Mouse (Mus musculus) megakaryocyte, embryonic 14.5 days (primary cell): ENCODE measurements at regions not wholly inside any gene's neighbourhood (a gene's known extent, or its start where the extent isn't known, plus 50 kb on each side); places are given as distances from the start of the nearest gene placed in this dataset.

ENCODE experiments used
- FLI1 ChIP-seq: IDR thresholded peaks from 2 replicates; pipeline ENCODE4 v1.6.1; 2012; ENCODE audit warnings: low read length, inconsistent platforms, mixed read lengths
- GATA1 ChIP-seq: IDR thresholded peaks from 3 replicates; pipeline ENCODE4 v1.6.1; 2012; ENCODE audit warnings: mixed read lengths, low read length, inconsistent platforms, borderline replicate concordance

DNA sequence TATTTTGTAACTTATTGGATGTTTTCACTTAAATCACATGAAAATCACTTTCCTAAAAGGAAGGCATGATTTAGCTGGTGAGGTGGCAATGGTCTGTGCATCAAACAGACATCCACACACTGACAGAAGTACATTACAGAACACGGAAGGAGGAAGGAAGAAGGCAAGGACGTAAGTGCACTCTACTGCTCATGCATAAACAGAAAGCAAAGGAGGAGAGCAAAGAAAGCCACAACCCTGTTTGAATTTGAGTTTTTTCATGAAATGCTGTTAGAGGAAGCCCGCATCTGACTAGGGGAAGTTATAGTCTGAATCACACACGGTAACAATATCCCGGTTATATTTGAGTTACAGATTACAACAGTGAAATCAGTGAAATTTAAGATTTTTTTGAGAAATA, 208.4 kb downstream of the Gm11146 start:
- TF ChIP-seq GATA1 = no peak
- no peak for TF ChIP-seq FLI1
